Mouse (Mus musculus) neural tube, embryonic 14.5 days (tissue): ENCODE measurements around the gene Blvra. TPM values are rescaled to one million over a fixed set of nuclear protein-coding genes. Genes with fewer than 3 reads are reported as not detected.
"Not testable (repeated sequence)": the region's sequence is repeated elsewhere in the genome, so short reads cannot be mapped to it uniquely, and the experiment has no call there.

ENCODE experiments used
- ATAC-seq: fragments of 200-750 bp; cut with Nextera tagmentation; 2 replicates; pipeline ENCODE4 v1.8.0; 2017; ENCODE audit warnings: low read depth, mild to moderate bottlenecking, moderate TSS enrichment, moderate library complexity
- H3K27ac ChIP-seq: fragments of 300-500 bp; sonication (generic); 2 replicates; pipeline ENCODE4 v1.5.1; 2014; ENCODE audit warnings: low read depth, mild to moderate bottlenecking, control low read depth, low read length, moderate library complexity, mixed read lengths
- H3K27me3 ChIP-seq: fragments of 300-500 bp; sonication (generic); 2 replicates; pipeline ENCODE4 v1.6.1; 2014; ENCODE audit warnings: low read length; ENCODE audit not compliant: control insufficient read depth, insufficient read depth
- H3K36me3 ChIP-seq: fragments of 300-500 bp; sonication (generic); 2 replicates; pipeline ENCODE4 v1.6.1; 2014; ENCODE audit warnings: low read length, mixed read lengths; ENCODE audit not compliant: control insufficient read depth, insufficient read depth
- H3K4me1 ChIP-seq: fragments of 300-500 bp; sonication (generic); 2 replicates; pipeline ENCODE4 v1.6.1; 2014; ENCODE audit warnings: low read length; ENCODE audit not compliant: control insufficient read depth, insufficient read depth
- H3K4me2 ChIP-seq: fragments of 300-500 bp; sonication (generic); 2 replicates; pipeline ENCODE4 v1.6.1; 2014; ENCODE audit warnings: mild to moderate bottlenecking, low read depth, low read length, control low read depth
- H3K4me3 ChIP-seq: fragments of 300-500 bp; sonication (generic); 2 replicates; pipeline ENCODE4 v1.5.1; 2014; ENCODE audit warnings: low read depth, low read length, control low read depth, mixed read lengths
- H3K9ac ChIP-seq: fragments of 300-500 bp; sonication (generic); replicated peaks from 2 replicates; pipeline ENCODE4 v1.6.1; 2014; ENCODE audit warnings: low read depth, mild to moderate bottlenecking, control low read depth, low read length, mixed read lengths
- H3K9me3 ChIP-seq: fragments of 300-500 bp; sonication (generic); 2 replicates; pipeline ENCODE4 v1.6.1; 2016; ENCODE audit warnings: low read length; ENCODE audit not compliant: control insufficient read depth
- WGBS: fragments of 180-500 bp; shearing (Covaris S2); extraction: QIAGEN DNeasy Blood & Tissue Kit; methylation state at CpG from one replicate; pipeline ENCODE4 v1.1.7; 2014; 5-methylcytosine and 5-hydroxymethylcytosine counted together
- polyA plus RNA-seq: library from polyadenylated mRNA; unstranded; fragments of >200 nt; fragmentation: Nextera tagmentation; extraction: Ambion mirVana; gene quantifications from 2 replicates; pipeline ENCODE4 v1.2.1, GENCODE M21; 2014

Gene Blvra
- polyA plus RNA-seq, 1 experiment from 2014 or later, result 36.3 TPM

DNA sequence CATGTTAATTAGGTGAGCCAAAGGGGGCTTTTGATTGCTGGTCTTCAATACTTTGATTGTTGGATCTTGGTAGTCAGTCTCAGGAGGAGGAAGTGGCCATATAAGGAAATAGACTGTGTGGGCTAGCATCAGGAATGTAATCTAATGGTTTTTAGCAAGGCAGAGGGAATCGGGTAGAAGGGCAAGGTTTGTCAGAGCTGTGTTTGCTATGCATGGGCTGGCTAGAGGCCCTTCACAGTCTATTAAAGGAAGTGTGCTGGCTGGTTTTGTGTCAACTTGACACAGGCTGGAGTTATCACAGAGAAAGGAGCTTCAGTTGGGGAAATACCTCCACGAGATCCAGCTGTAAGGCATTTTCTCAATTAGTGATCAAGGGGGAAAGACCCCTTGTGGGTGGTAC lies 8.6 kb downstream of the Blvra start:
- not testable (repeated sequence) for H3K9me3 ChIP-seq, ATAC-seq
- 79% methylated on average over 2 of the region's 2 CpGs for WGBS

DNA sequence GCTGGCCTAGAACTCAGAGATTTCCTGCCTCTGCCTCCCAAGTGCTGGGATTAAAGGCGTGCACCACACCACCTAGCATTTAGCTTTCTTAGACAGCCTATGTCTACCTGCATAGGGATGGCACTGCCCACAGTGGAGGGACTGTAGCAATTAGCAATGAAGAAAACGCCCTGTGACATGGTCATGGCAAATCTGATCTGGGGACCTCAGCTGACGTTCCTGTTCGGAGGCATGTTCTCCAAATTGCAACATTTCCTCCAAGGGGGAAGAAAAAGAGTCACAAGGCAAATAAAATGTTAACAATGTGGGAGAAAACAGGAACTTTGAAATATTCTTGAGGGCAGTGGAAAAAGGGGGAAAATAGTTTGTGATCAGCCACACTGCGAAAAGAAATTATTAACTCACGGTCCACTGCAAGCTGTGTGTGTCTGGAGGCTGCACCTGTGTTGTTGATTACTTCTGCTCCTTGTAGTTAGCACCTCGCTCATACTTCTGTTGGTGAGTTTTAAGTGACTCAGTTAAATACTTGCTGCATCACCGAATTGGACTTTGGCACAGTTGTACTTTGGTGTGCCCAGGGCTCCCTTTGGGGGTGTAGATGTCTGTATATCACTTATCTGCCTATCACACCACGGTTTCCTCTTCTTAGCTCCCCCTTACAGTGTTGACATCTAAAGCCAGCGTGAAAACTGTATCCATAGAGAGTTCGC lies 9.6 kb downstream of the Blvra start:
- H3K4me1 ChIP-seq, result no peaks in the 10 kb centered on the region
- no peaks in the 10 kb centered on the region for H3K27me3 ChIP-seq
- no peak for ATAC-seq
- H3K36me3 ChIP-seq, result no peaks in the 10 kb centered on the region
- WGBS, result 93% methylated on average over 11 of the region's 11 CpGs
- no peak overlapping the region for H3K4me3 ChIP-seq
- no peak overlapping the region for H3K4me2 ChIP-seq
- H3K9ac ChIP-seq, result no peak overlapping the region
- H3K27ac ChIP-seq, result no peak overlapping the region
- no peaks in the 10 kb centered on the region for H3K9me3 ChIP-seq

More for the DNA sequence above, 8.6 kb downstream of the Blvra start:
- not testable (repeated sequence) for H3K27me3 ChIP-seq, H3K36me3 ChIP-seq, H3K4me3 ChIP-seq, H3K27ac ChIP-seq, H3K9ac ChIP-seq, H3K4me1 ChIP-seq, H3K4me2 ChIP-seq

DNA sequence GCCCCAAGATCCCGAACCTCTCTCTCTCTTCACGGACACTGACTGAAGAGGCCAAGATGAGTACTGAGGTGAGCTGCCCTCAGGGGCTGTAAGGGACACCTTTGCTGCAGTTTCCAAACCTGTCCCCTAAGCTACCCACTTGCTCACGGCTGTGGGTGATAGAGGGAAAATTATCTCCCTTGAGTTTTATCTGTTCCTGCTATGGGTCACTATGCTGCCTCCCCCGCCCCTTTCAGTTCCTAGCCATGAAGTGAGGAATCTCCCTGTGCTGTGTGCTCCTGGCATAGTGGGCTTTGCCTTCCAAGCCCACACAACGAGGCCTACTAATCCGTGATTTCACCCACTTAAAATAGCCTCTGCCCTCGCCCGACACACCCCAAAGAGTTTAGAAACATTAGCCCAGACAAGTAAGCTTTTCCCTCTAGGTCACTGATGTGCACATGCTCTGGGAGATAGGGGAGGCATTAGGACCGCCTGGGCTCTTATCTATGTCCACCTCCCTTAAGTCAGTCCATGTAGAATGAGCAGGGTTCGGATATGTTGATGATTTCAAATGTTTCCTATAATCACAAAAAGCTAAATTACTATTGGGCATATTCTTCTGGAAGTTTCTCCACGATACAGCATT lies 10.2 kb downstream of the Blvra start:
- H3K9me3 ChIP-seq, result no peaks in the 10 kb centered on the region
- H3K27me3 ChIP-seq, result no peaks in the 10 kb centered on the region
- WGBS, result 89% methylated on average over 11 of the region's 11 CpGs
- no peak overlapping the region for H3K4me2 ChIP-seq
- no peak overlapping the region for H3K4me3 ChIP-seq
- H3K9ac ChIP-seq, result no peak overlapping the region
- no peaks in the 10 kb centered on the region for H3K4me1 ChIP-seq
- H3K36me3 ChIP-seq, result no peaks in the 10 kb centered on the region
- no peak overlapping the region for H3K27ac ChIP-seq
- ATAC-seq, result no peak

GRCm38 (mm10) chr2:127086235-127086634 lies 15.8 kb downstream of the Blvra start:
- ATAC-seq, result no peak
- Histone ChIP-seq H3K27ac (no peak overlapping the region), H3K4me1 (no peaks in the 10 kb centered on the region), H3K4me3 (no peak overlapping the region), H3K9ac (no peak overlapping the region), H3K4me2 (no peak overlapping the region), H3K36me3 (no peaks in the 10 kb centered on the region), H3K27me3 (no peaks in the 10 kb centered on the region), H3K9me3 (no peaks in the 10 kb centered on the region)
- 93% methylated on average over 5 of the region's 5 CpGs for WGBS

DNA sequence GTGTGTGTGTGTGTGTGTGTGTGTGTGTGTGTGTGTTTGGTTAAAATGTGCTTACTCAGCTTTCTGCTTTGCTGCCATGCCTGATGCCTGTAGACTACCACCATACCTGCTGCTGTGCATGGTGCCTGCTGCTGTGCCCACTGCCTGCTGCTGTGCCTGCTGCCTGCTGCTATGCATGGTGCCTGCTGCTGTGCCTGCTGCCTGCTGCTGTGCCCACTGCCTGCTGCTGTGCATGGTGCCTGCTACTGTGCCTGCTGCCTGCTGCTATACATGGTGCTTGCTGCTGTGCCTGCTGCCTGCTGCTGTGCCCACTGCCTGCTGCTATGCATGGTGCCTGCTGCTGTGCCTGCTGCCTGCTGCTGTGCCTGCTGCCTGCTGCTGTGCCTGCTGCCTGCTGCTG lies 19.7 kb downstream of the Blvra start:
- not testable (repeated sequence) for H3K9me3 ChIP-seq, H3K4me3 ChIP-seq, H3K4me2 ChIP-seq, H3K4me1 ChIP-seq, H3K9ac ChIP-seq, H3K27me3 ChIP-seq, ATAC-seq, H3K27ac ChIP-seq, H3K36me3 ChIP-seq

GRCm38 (mm10) chr2:127092000-127092399 lies 21.5 kb downstream of the Blvra start:
- no peak for ATAC-seq
- WGBS, result 84% methylated on average over 8 of the region's 8 CpGs

DNA sequence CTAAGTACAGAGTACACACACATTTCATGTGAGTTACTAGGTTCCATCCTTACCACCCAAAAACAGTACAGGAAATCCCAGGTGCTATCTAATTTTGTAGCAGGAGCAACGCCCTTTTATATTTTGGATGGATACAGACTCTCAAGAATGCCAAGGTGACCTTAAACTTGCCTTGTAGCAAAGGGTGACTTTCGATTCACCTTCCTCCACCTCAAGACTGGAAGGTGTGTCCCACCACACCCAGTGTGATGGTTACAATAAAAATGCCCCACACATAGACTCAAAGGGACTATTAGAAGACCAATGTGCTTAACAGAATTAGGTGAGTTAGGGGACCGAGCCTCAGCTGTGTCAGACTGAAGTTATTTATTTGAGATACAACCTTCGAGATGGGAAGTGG lies 38.5 kb downstream of the Blvra start:
- no peak for ATAC-seq
- WGBS, result 98% methylated on average over 4 of the region's 4 CpGs
- H3K9me3 ChIP-seq, result no peaks in the 10 kb centered on the region
- H3K4me2 ChIP-seq, result no peak overlapping the region
- no peak overlapping the region for H3K4me3 ChIP-seq
- no peaks in the 10 kb centered on the region for H3K27me3 ChIP-seq
- peaks cover 20% of the 10 kb centered on the region; the same call in 1 of the 2 replicates for H3K36me3 ChIP-seq
- no peak overlapping the region for H3K27ac ChIP-seq
- no peak overlapping the region for H3K9ac ChIP-seq
- no peaks in the 10 kb centered on the region for H3K4me1 ChIP-seq

More at GRCm38 (mm10) chr2:127092000-127092399, 21.5 kb downstream of the Blvra start:
- no peak overlapping the region for H3K9ac ChIP-seq
- no peaks in the 10 kb centered on the region for H3K27me3 ChIP-seq
- H3K27ac ChIP-seq, result no peak overlapping the region
- H3K4me3 ChIP-seq, result no peak overlapping the region
- H3K9me3 ChIP-seq, result no peaks in the 10 kb centered on the region
- H3K4me1 ChIP-seq, result no peaks in the 10 kb centered on the region
- no peak overlapping the region for H3K4me2 ChIP-seq
- H3K36me3 ChIP-seq, result no peaks in the 10 kb centered on the region

DNA sequence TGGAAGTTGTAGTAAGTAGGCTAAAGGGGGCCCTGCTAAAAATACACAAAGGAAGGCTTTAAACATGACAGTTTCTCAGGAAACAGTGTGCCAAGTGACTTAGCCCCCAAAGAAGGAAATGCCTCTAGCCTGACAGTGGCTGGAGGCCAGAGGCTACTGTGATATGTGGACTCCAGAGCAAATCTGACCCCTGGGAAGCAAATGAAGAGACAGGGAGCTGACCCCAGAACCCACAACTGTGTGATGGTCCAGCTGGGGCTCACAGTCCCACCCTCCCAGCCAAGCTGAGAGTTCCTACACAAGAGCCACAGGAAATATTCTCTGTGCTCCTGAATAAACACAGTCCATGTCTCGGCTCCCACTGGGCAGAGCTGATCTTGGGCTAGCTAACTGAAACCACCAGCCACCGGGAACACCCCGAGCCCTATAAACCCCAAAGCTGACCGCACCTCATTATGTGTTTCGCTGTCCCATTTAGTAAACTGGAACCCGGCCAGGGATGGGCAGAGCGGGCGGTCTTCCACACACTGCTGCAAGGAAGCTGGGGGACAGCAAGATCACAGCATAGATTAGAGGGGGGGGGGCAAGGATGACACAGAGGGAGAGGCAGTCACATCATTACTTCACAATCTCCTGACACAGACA lies 51.2 kb downstream of the Blvra start:
- no peak for ATAC-seq
- H3K9ac ChIP-seq, result no peak overlapping the region
- H3K36me3 ChIP-seq, result peaks cover 16% of the 10 kb centered on the region
- no peak overlapping the region for H3K4me2 ChIP-seq
- no peaks in the 10 kb centered on the region for H3K9me3 ChIP-seq
- H3K4me3 ChIP-seq, result no peak overlapping the region
- no peak overlapping the region for H3K27ac ChIP-seq
- no peaks in the 10 kb centered on the region for H3K4me1 ChIP-seq
- WGBS, result 83% methylated on average over 8 of the region's 8 CpGs
- no peaks in the 10 kb centered on the region for H3K27me3 ChIP-seq

- Histone ChIP-seq H3K4me2 (no peak overlapping the region), H3K27me3 (no peaks in the 10 kb centered on the region), H3K36me3 (peaks cover 8% of the 10 kb centered on the region; the same call in 1 of the 2 replicates), H3K27ac (no peak overlapping the region), H3K4me3 (no peak overlapping the region), H3K4me1 (no peaks in the 10 kb centered on the region; the same call in 1 of the 2 replicates), H3K9me3 (no peaks in the 10 kb centered on the region), H3K9ac (no peak overlapping the region)
- ATAC-seq, result no peak
- WGBS, result 83% methylated on average over 5 of the region's 5 CpGs
Observed at GRCm38 (mm10) chr2:127128926-127129325, 58.5 kb downstream of the Blvra start.
